Mouse (Mus musculus) ES-E14 (cell line): ENCODE data around the gene Smarca4.

Experiments
- CHD2 ChIP-seq: IDR thresholded peaks from 2 replicates; pipeline ENCODE4 v1.6.1; 2014; ENCODE audit warnings: mild to moderate bottlenecking, low read depth, low read length, inconsistent platforms
- HCFC1 ChIP-seq: IDR thresholded peaks from 2 replicates; pipeline ENCODE4 v1.6.1; 2012; ENCODE audit warnings: low read length, inconsistent platforms, borderline replicate concordance; ENCODE audit not compliant: insufficient read depth
- MAFK ChIP-seq: IDR thresholded peaks from 2 replicates; pipeline ENCODE4 v1.6.1; 2014; ENCODE audit warnings: mild to moderate bottlenecking, low read depth, low read length, inconsistent platforms; ENCODE audit not compliant: insufficient read depth
- ZC3H11A ChIP-seq: IDR thresholded peaks from 2 replicates; pipeline ENCODE4 v1.6.1; 2012; ENCODE audit warnings: low read depth, mild to moderate bottlenecking, inconsistent platforms, low read length, borderline replicate concordance
- ZNF384 ChIP-seq: IDR thresholded peaks from 2 replicates; pipeline ENCODE4 v1.6.1; 2012; ENCODE audit warnings: low read depth, low read length, inconsistent platforms

- TF ChIP-seq MAFK = no peak
- TF ChIP-seq CHD2 = no peak
- TF ChIP-seq ZC3H11A = no peak
- TF ChIP-seq ZNF384 = no peak
- no peak for TF ChIP-seq HCFC1
Observed at GRCm38 (mm10) chr9:21647721-21648120, 31.8 kb downstream of the Smarca4 start.
